Mouse (Mus musculus) layer of hippocampus, postnatal 10 days (tissue): ENCODE results near the gene Dnase1l3. TPM values are rescaled to one million over a fixed set of nuclear protein-coding genes. Genes with fewer than 3 reads are reported as not detected.
A peak's percentile ranks its signal among the peaks of the same experiment; 100 is the strongest.

Experiments used
- DNase-seq, 2 experiments: peaks; one replicate each; pipeline ENCODE4 v3.0.0; 2021; ENCODE audit warnings: low spot score in 2 of 2
- total RNA-seq, 2 experiments: library from RNA; stranded (reverse); gene quantifications; 2 replicates each; pipeline ENCODE4 v1.2.3; 2021

Dnase1l3 gene
- total RNA-seq, 2 experiments from 2014 or later, result 0.07 TPM; not detected in 1

- DNase-seq, result no peak
Measured at GRCm38 (mm10) chr14:7981226-7981625, 13.1 kb downstream of the Dnase1l3 start.

- DNase-seq, result no peak
Measured at GRCm38 (mm10) chr14:7978183-7978582, 16.2 kb downstream of the Dnase1l3 start.

- no peak for DNase-seq
Measured at GRCm38 (mm10) chr14:7977471-7977870, 16.9 kb downstream of the Dnase1l3 start.

GRCm38 (mm10) chr14:7975177-7975576 lies 19.2 kb downstream of the Dnase1l3 start:
- DNase-seq, result no peak

- DNase-seq, result no peak
Measured at GRCm38 (mm10) chr14:7974643-7975042, 19.7 kb downstream of the Dnase1l3 start.

GRCm38 (mm10) chr14:7971889-7972493 lies 22.4 kb downstream of the Dnase1l3 start:
- DNase-seq, result peak in 1 of 2 experiments; percentile 35

- peak; percentile 74 to 83 for DNase-seq
Measured at GRCm38 (mm10) chr14:7964219-7964889, 30.0 kb downstream of the Dnase1l3 start.

GRCm38 (mm10) chr14:7963160-7963559 lies 31.2 kb downstream of the Dnase1l3 start:
- no peak for DNase-seq

- DNase-seq, result no peak
Measured at GRCm38 (mm10) chr14:7962626-7963025, 31.7 kb downstream of the Dnase1l3 start.

- DNase-seq, result no peak
Measured at GRCm38 (mm10) chr14:7961714-7962113, 32.7 kb downstream of the Dnase1l3 start.

- DNase-seq, result peak; percentile 56 to 65
Measured at GRCm38 (mm10) chr14:7960616-7961015, 33.8 kb downstream of the Dnase1l3 start.

- DNase-seq, result no peak
Measured at GRCm38 (mm10) chr14:7957049-7957448, 37.3 kb downstream of the Dnase1l3 start, which contains the start of gene Gm45521. Gm45521 (plus strand) TSS chr14:7957288.

- no peak for DNase-seq
Measured at GRCm38 (mm10) chr14:7956427-7956826, 37.9 kb downstream of the Dnase1l3 start.

GRCm38 (mm10) chr14:7954071-7954471 lies 40.3 kb downstream of the Dnase1l3 start:
- no peak for DNase-seq

- DNase-seq, result no peak
Measured at GRCm38 (mm10) chr14:7952610-7953254, 41.6 kb downstream of the Dnase1l3 start.

GRCm38 (mm10) chr14:7951234-7951633 lies 43.1 kb downstream of the Dnase1l3 start:
- DNase-seq, result no peak

- no peak for DNase-seq
Measured at GRCm38 (mm10) chr14:7945261-7945660, 49.1 kb downstream of the Dnase1l3 start.

- DNase-seq, result peak in 1 of 2 experiments; percentile 52
Measured at GRCm38 (mm10) chr14:7944349-7945039, 49.9 kb downstream of the Dnase1l3 start.

- DNase-seq, result no peak
Measured at GRCm38 (mm10) chr14:7943801-7944135, 50.6 kb downstream of the Dnase1l3 start.

GRCm38 (mm10) chr14:7943101-7943800 lies 51.1 kb downstream of the Dnase1l3 start:
- DNase-seq, result peak; percentile 43 to 55

- no peak for DNase-seq
Measured at GRCm38 (mm10) chr14:7941413-7941812, 53.0 kb downstream of the Dnase1l3 start.
